Mouse (Mus musculus) heart, adult 2 months (tissue): ENCODE data around the gene Slc45a1.

Experiments used
- CTCF ChIP-seq: fragments of 200-600 bp; IDR thresholded peaks from 2 replicates; pipeline ENCODE4 v1.8.1; 2022; ENCODE audit warnings: antibody characterized with exemption, mild to moderate bottlenecking, moderate library complexity
- EP300 ChIP-seq: fragments of 200-500 bp; IDR thresholded peaks from 2 replicates; pipeline ENCODE4 v1.6.1; 2011; ENCODE audit warnings: low read depth, low read length, control low read depth; ENCODE audit not compliant: insufficient read depth
- POLR2A ChIP-seq: fragments of 200-500 bp; IDR thresholded peaks from 2 replicates; pipeline ENCODE4 v1.6.1; 2011; ENCODE audit warnings: mild to moderate bottlenecking, low read depth, low read length, control low read depth; ENCODE audit not compliant: insufficient read depth

GRCm38 (mm10) chr4:150694434-150695108 lies 42.6 kb upstream of the Slc45a1 start:
- TF ChIP-seq POLR2A, result no peak
- no peak for TF ChIP-seq EP300
- TF ChIP-seq CTCF, result no peak
